Mouse (Mus musculus): Measurements from ENCODE around the gene Pcbp4. TPM values are rescaled to one million over a fixed set of nuclear protein-coding genes. Genes with fewer than 3 reads are reported as not detected.

Gene Pcbp4
- polyA plus RNA-seq, 1 experiment = 59.9 TPM

- no peak overlapping the region for H3K27ac ChIP-seq (ENCODE audit: control insufficient read depth, insufficient read depth, low read length)
Measured at GRCm38 (mm10) chr9:106454888-106455681, 2.0 kb downstream of the Pcbp4 start.

GRCm38 (mm10) chr9:106456325-106457162 lies 3.5 kb downstream of the Pcbp4 start:
- Histone ChIP-seq H3K27ac (ENCODE audit: control insufficient read depth, insufficient read depth, low read length) (no peak overlapping the region), H3K4me1 (replicated peaks; ENCODE audit: control insufficient read depth, insufficient read depth, low read length) (peaks cover 9% of the 10 kb centered on the region), H3K36me3 (ENCODE audit: control insufficient read depth, insufficient read depth, low read length) (no peaks in the 10 kb centered on the region), H3K4me3 (ENCODE audit: control insufficient read depth, insufficient read depth, low read length) (no peak overlapping the region), H3K27me3 (ENCODE audit: control insufficient read depth, insufficient read depth, low read length) (no peaks in the 10 kb centered on the region)
- 90% methylated on average over 15 of the region's 15 CpGs for WGBS
- TF ChIP-seq CTCF (IDR thresholded peaks at IDR 0.05; ENCODE audit: borderline replicate concordance, control insufficient read depth, extremely low read depth, insufficient read depth, low read length, poor library complexity) = no peak
- no peak for TF ChIP-seq POLR2A (IDR thresholded peaks at IDR 0.05; ENCODE audit: control insufficient read depth, extremely low read depth, insufficient read depth, low read length, poor library complexity)
- no peak for DNase-seq

More at GRCm38 (mm10) chr9:106454888-106455681, 2.0 kb downstream of the Pcbp4 start:
- Histone ChIP-seq H3K4me1 (replicated peaks; ENCODE audit: control insufficient read depth, insufficient read depth, low read length) (peaks cover 9% of the 10 kb centered on the region), H3K4me3 (ENCODE audit: control insufficient read depth, insufficient read depth, low read length) (no peak overlapping the region), H3K27me3 (ENCODE audit: control insufficient read depth, insufficient read depth, low read length) (no peaks in the 10 kb centered on the region), H3K36me3 (ENCODE audit: control insufficient read depth, insufficient read depth, low read length) (no peaks in the 10 kb centered on the region)
- no peak for DNase-seq
- TF ChIP-seq POLR2A (IDR thresholded peaks at IDR 0.05; ENCODE audit: control insufficient read depth, extremely low read depth, insufficient read depth, low read length, poor library complexity) = no peak
- TF ChIP-seq CTCF (IDR thresholded peaks at IDR 0.05; ENCODE audit: borderline replicate concordance, control insufficient read depth, extremely low read depth, insufficient read depth, low read length, poor library complexity) = no peak
- WGBS = 89% methylated on average over 17 of the region's 17 CpGs

- peaks cover 9% of the 10 kb centered on the region for H3K4me1 ChIP-seq (replicated peaks; ENCODE audit: control insufficient read depth, insufficient read depth, low read length)
- H3K36me3 ChIP-seq (ENCODE audit: control insufficient read depth, insufficient read depth, low read length) = no peaks in the 10 kb centered on the region
- DNase-seq = no peak
- 95% methylated on average over 9 of the region's 9 CpGs for WGBS
- H3K27me3 ChIP-seq (ENCODE audit: control insufficient read depth, insufficient read depth, low read length) = no peaks in the 10 kb centered on the region
- H3K4me3 ChIP-seq (ENCODE audit: control insufficient read depth, insufficient read depth, low read length) = no peak overlapping the region
- no peak overlapping the region for H3K27ac ChIP-seq (ENCODE audit: control insufficient read depth, insufficient read depth, low read length)
- TF ChIP-seq CTCF (IDR thresholded peaks at IDR 0.05; ENCODE audit: borderline replicate concordance, control insufficient read depth, extremely low read depth, insufficient read depth, low read length, poor library complexity) = no peak
- TF ChIP-seq POLR2A (IDR thresholded peaks at IDR 0.05; ENCODE audit: control insufficient read depth, extremely low read depth, insufficient read depth, low read length, poor library complexity) = no peak
Measured at GRCm38 (mm10) chr9:106457163-106457559, 4.1 kb downstream of the Pcbp4 start.

- Histone ChIP-seq H3K27me3 (ENCODE audit: control insufficient read depth, insufficient read depth, low read length) (no peaks in the 10 kb centered on the region), H3K4me1 (replicated peaks; ENCODE audit: control insufficient read depth, insufficient read depth, low read length) (peaks cover 9% of the 10 kb centered on the region), H3K36me3 (ENCODE audit: control insufficient read depth, insufficient read depth, low read length) (no peaks in the 10 kb centered on the region), H3K27ac (ENCODE audit: control insufficient read depth, insufficient read depth, low read length) (no peak overlapping the region), H3K4me3 (ENCODE audit: control insufficient read depth, insufficient read depth, low read length) (no peak overlapping the region)
- WGBS = 97% methylated on average over 5 of the region's 5 CpGs
- no peak for DNase-seq
- TF ChIP-seq CTCF (IDR thresholded peaks at IDR 0.05; ENCODE audit: borderline replicate concordance, control insufficient read depth, extremely low read depth, insufficient read depth, low read length, poor library complexity) (no peak), POLR2A (IDR thresholded peaks at IDR 0.05; ENCODE audit: control insufficient read depth, extremely low read depth, insufficient read depth, low read length, poor library complexity) (no peak)
Measured at GRCm38 (mm10) chr9:106457920-106458319, 4.8 kb downstream of the Pcbp4 start.

- 93% methylated on average over 15 of the region's 15 CpGs for WGBS
- Histone ChIP-seq H3K4me3 (ENCODE audit: control insufficient read depth, insufficient read depth, low read length) (no peak overlapping the region), H3K27ac (ENCODE audit: control insufficient read depth, insufficient read depth, low read length) (no peak overlapping the region), H3K36me3 (ENCODE audit: control insufficient read depth, insufficient read depth, low read length) (no peaks in the 10 kb centered on the region), H3K4me1 (replicated peaks; ENCODE audit: control insufficient read depth, insufficient read depth, low read length) (peaks cover 2% of the 10 kb centered on the region; the same call in 1 of the 2 replicates), H3K27me3 (ENCODE audit: control insufficient read depth, insufficient read depth, low read length) (peaks cover 6% of the 10 kb centered on the region; the same call in 1 of the 2 replicates)
- DNase-seq = no peak
- no peak for TF ChIP-seq CTCF (IDR thresholded peaks at IDR 0.05; ENCODE audit: borderline replicate concordance, control insufficient read depth, extremely low read depth, insufficient read depth, low read length, poor library complexity)
- no peak for TF ChIP-seq POLR2A (IDR thresholded peaks at IDR 0.05; ENCODE audit: control insufficient read depth, extremely low read depth, insufficient read depth, low read length, poor library complexity)
Measured at GRCm38 (mm10) chr9:106459946-106460345, 6.9 kb downstream of the Pcbp4 start.

DNA sequence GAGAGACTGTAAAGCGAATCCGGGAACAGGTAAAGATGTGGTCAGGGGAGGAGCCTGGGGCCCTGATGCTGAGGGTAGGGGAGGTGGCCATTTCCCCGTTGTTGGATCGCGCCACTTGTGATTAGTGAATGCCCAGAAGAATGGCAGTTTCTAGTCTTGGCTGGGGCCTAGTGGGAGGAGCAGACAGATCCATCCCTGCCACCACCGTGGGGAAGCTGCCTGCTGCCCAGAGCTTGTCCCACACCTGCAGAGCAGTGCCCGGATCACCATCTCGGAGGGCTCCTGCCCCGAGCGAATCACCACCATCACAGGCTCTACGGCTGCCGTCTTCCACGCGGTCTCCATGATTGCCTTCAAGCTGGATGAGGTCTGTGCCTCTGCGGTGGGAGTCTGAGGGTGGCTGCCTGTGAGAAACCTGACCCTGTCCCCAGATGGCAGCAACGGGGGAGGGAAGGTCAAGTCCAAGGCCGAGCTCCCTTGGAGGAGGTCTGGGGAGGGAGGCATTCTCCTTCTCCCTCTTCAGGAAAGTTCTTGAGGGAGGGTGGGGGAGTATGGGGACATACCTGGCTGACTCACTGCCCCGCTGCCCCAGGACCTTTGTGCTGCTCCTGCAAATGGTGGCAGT lies 7.4 kb downstream of the Pcbp4 start:
- Histone ChIP-seq H3K27me3 (ENCODE audit: control insufficient read depth, insufficient read depth, low read length) (peaks cover 9% of the 10 kb centered on the region; the same call in 1 of the 2 replicates), H3K27ac (ENCODE audit: control insufficient read depth, insufficient read depth, low read length) (no peak overlapping the region), H3K36me3 (ENCODE audit: control insufficient read depth, insufficient read depth, low read length) (no peaks in the 10 kb centered on the region), H3K4me3 (ENCODE audit: control insufficient read depth, insufficient read depth, low read length) (no peak overlapping the region), H3K4me1 (replicated peaks; ENCODE audit: control insufficient read depth, insufficient read depth, low read length) (peaks cover 6% of the 10 kb centered on the region; the same call in 1 of the 2 replicates)
- TF ChIP-seq CTCF (IDR thresholded peaks at IDR 0.05; ENCODE audit: borderline replicate concordance, control insufficient read depth, extremely low read depth, insufficient read depth, low read length, poor library complexity) (no peak), POLR2A (IDR thresholded peaks at IDR 0.05; ENCODE audit: control insufficient read depth, extremely low read depth, insufficient read depth, low read length, poor library complexity) (no peak)
- 96% methylated on average over 18 of the region's 18 CpGs for WGBS
- DNase-seq = no peak

Data from thymus, adult 2 months (tissue).